ENCODE assay signal across 16 mouse cellular contexts in genomic region chr13:58921255-58921654, GRCm38 (mm10).
A peak's percentile ranks its signal among the peaks of the same experiment; 100 is the strongest.
DNase-seq lines count a peak whose midpoint lies in the region.
"Had no signal": no experiment of that assay in that cellular context is flagged by ENCODE, and none has a peak within 500 bp of the region (broad histone marks: within the 10 kb centered on the region; RNA-seq: fewer than 3 reads in every experiment).

No protein-coding gene starts in this region.

- DNase-seq in adrenal gland, postnatal 10 days = peak; percentile 43
- DNase-seq in adrenal gland, postnatal 4 days (ENCODE audit: low spot score in 2 of 2) = no peak
- DNase-seq in heart, adult 18-20 months = peak; percentile 14 to 57
- no peak for DNase-seq in heart, postnatal 36 days
- peak; percentile 41 to 49 for DNase-seq in gastrocnemius, adult 8-10 months (ENCODE audit: low spot score in 2 of 2)
- DNase-seq in lung, postnatal 25 days (ENCODE audit: low spot score) = peak; percentile 29
- no peak for DNase-seq in thymus, postnatal 10 days (ENCODE audit: low spot score in 2 of 2)
- DNase-seq in urinary bladder, postnatal 4 days (ENCODE audit: low spot score in 2 of 2) = no peak
- DNase-seq: embryo, embryonic 11 days; heart, postnatal 4 days; kidney, adult 8-10 months; kidney, postnatal 14 days; liver; retina, postnatal 1 day; right cerebral cortex, postnatal 25 days; thymus, postnatal 4 days had no signal

- intact Hi-C loops in heart, postnatal 36 days (cut with DNase I) = no loop called here

Comparison
In these comparisons a context has a peak if more than half of its experiments do, and no peak if none do; other contexts are left out.
1. DNase-seq: peak in adrenal gland, postnatal 10 days (single experiment), heart, adult 18-20 months (2 of 2), gastrocnemius, adult 8-10 months (2 of 2) and lung, postnatal 25 days (single experiment); none in adrenal gland, postnatal 4 days (0 of 2), heart, postnatal 36 days (0 of 2), thymus, postnatal 10 days (0 of 2) and urinary bladder, postnatal 4 days (0 of 2).